Mouse (Mus musculus) spleen, adult 2 months (tissue): ENCODE results near the gene Anp32e.

Source experiments
- CTCF ChIP-seq: fragments of 200-500 bp; IDR thresholded peaks from 2 replicates; pipeline ENCODE4 v1.5.1; 2011; ENCODE audit warnings: mild to moderate bottlenecking, inconsistent platforms; ENCODE audit not compliant: insufficient read depth, insufficient read length, insufficient replicate concordance; ENCODE audit errors: extremely low read depth
- POLR2A ChIP-seq: fragments of 200-500 bp; IDR thresholded peaks from 2 replicates; pipeline ENCODE4 v1.6.1; 2011; ENCODE audit warnings: low read depth, low read length, inconsistent platforms

- TF ChIP-seq POLR2A (no peak), CTCF (no peak)
Observed at GRCm38 (mm10) chr3:95953023-95953422, 24.0 kb downstream of the Anp32e start.
